ENCODE assay signal across 8 mouse cellular contexts in the genomic region with DNA sequence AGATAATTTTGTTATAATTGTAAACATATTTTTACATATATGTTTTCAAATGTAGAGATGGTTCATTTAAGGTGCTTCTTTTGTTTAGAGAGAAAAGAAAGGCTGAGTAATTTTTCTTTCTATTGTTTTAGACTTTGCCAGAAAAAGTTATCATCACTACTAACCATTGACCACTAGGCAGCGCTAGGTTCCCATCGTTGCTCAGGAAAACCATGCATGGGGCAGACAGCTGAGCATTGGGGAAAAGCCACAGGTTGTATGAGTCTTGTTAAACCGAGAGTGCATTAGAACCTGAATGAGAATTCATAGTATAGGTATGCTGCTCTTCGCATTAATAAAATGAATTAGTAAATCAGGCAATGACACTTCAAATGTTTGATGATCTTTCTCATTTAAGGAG.
A peak's percentile ranks its signal among the peaks of the same experiment; 100 is the strongest.
DNase-seq lines count a peak whose midpoint lies in the region; ATAC-seq and TF ChIP-seq lines count a peak whose summit lies in the region.

No protein-coding gene starts in this region.

- no peaks in the 10 kb centered on the region for H3K9me3 ChIP-seq in heart, embryonic 10.5 days
- no peaks in the 10 kb centered on the region for H3K9me3 ChIP-seq in forebrain, embryonic 12.5 days
- no peaks in the 10 kb centered on the region for H3K9me3 ChIP-seq in stomach, postnatal 0 days (ENCODE audit: control insufficient read depth, low read length)

- ATAC-seq in forebrain, embryonic 12.5 days (ENCODE audit: low FRiP score) = peak; percentile 69; the same call in 1 of the 2 replicates
- no peak for ATAC-seq in stomach, postnatal 0 days (ENCODE audit: low FRiP score, low TSS enrichment)

- peak; percentile 77 for TF ChIP-seq CTCF in stomach, postnatal 0 days (IDR thresholded peaks at IDR 0.05; ENCODE audit: low read depth)

- peak; percentile 12 to 25 for DNase-seq in heart, postnatal 10 days
- DNase-seq in heart, embryonic 10.5 days (ENCODE audit: low spot score) = no peak
- DNase-seq in 3T3-L1 (ENCODE audit: low read depth, low spot score) = peak; percentile 50
- DNase-seq in brain, adult 2 months (ENCODE audit: low read depth, low spot score) = peak; percentile 76
- DNase-seq in left cerebral cortex, postnatal 14 days (ENCODE audit: low spot score in 2 of 2) = peak; percentile 38 to 57
- peak; percentile 34 for DNase-seq in stomach, postnatal 0 days (ENCODE audit: low spot score)
- no peak for DNase-seq in thymus, postnatal 25 days

- H3K4me3 ChIP-seq in heart, embryonic 10.5 days = no peak overlapping the region
- no peak overlapping the region for H3K4me3 ChIP-seq in forebrain, embryonic 12.5 days (replicated peaks)
- no peak overlapping the region for H3K4me3 ChIP-seq in stomach, postnatal 0 days (ENCODE audit: low read depth, low read length)

- H3K36me3 ChIP-seq in heart, embryonic 10.5 days = no peaks in the 10 kb centered on the region
- H3K36me3 ChIP-seq in forebrain, embryonic 12.5 days (replicated peaks) = no peaks in the 10 kb centered on the region
- no peaks in the 10 kb centered on the region for H3K36me3 ChIP-seq in stomach, postnatal 0 days (ENCODE audit: control insufficient read depth, insufficient read depth, low read length)

- H3K4me1 ChIP-seq in heart, embryonic 10.5 days = no peaks in the 10 kb centered on the region
- no peaks in the 10 kb centered on the region for H3K4me1 ChIP-seq in forebrain, embryonic 12.5 days
- no peaks in the 10 kb centered on the region for H3K4me1 ChIP-seq in stomach, postnatal 0 days (replicated peaks; ENCODE audit: control insufficient read depth, insufficient read depth)

- no peaks in the 10 kb centered on the region for H3K27me3 ChIP-seq in heart, embryonic 10.5 days (ENCODE audit: insufficient read depth, poor library complexity, severe bottlenecking)
- no peaks in the 10 kb centered on the region for H3K27me3 ChIP-seq in forebrain, embryonic 12.5 days
- H3K27me3 ChIP-seq in stomach, postnatal 0 days (ENCODE audit: control insufficient read depth, insufficient read depth, low read length) = no peaks in the 10 kb centered on the region

- no peak overlapping the region for H3K27ac ChIP-seq in heart, embryonic 10.5 days
- H3K27ac ChIP-seq in forebrain, embryonic 12.5 days = no peak overlapping the region
- no peak overlapping the region for H3K27ac ChIP-seq in stomach, postnatal 0 days (replicated peaks)

- intact Hi-C loops in heart, postnatal 10 days (cut with DNase I) = loop anchor here (10.0 kb wide), 1 partner anchor 1396 kb away; no protein-coding TSS in a partner anchor
- intact Hi-C loops in left cerebral cortex, postnatal 14 days (cut with DNase I) = loop anchor here (10.0 kb wide), 2 partner anchors 126 to 1396 kb away; no protein-coding TSS in a partner anchor

- no peak overlapping the region for H3K9ac ChIP-seq in forebrain, embryonic 12.5 days
- H3K9ac ChIP-seq in stomach, postnatal 0 days (ENCODE audit: low read length) = no peak overlapping the region

- WGBS in heart, embryonic 10.5 days = 13% methylated on average over 4 of the region's 4 CpGs
- WGBS in forebrain, embryonic 12.5 days = 13% methylated on average over 4 of the region's 4 CpGs
- 12% methylated on average over 4 of the region's 4 CpGs for WGBS in stomach, postnatal 0 days

- no peak overlapping the region for H3K4me2 ChIP-seq in forebrain, embryonic 12.5 days
- no peak overlapping the region for H3K4me2 ChIP-seq in stomach, postnatal 0 days (replicated peaks; ENCODE audit: low read depth)

- TF ChIP-seq EP300 in stomach, postnatal 0 days (optimal IDR thresholded peaks at IDR 0.05) = no peak

Comparison
In these comparisons a context has a peak if more than half of its experiments do, and no peak if none do; other contexts are left out.
1. DNase-seq: peak in heart, postnatal 10 days (2 of 2), 3T3-L1 (single experiment), brain, adult 2 months (single experiment), left cerebral cortex, postnatal 14 days (2 of 2) and stomach, postnatal 0 days (single experiment); none in heart, embryonic 10.5 days (single experiment) and thymus, postnatal 25 days (single experiment).